Mouse (Mus musculus) erythroblast, adult 5-6 weeks (primary cell): ENCODE data around the gene Kif21a. TPM values are rescaled to one million over a fixed set of nuclear protein-coding genes. Genes with fewer than 3 reads are reported as not detected.

Source experiments
- ATAC-seq: replicated peaks from 2 replicates; pipeline ENCODE4 v1.8.0; 2016; ENCODE audit warnings: moderate number of reproducible peaks, mild to moderate bottlenecking, moderate TSS enrichment, inconsistent platforms; ENCODE audit not compliant: poor library complexity, low FRiP score, severe bottlenecking
- total RNA-seq, 2 experiments: library from RNA; stranded (forward) in 1 of 2; stranded (reverse) in 1 of 2; fragments of 150-400 nt in 1 of 2; fragments of 200-764, 138-1000 nt in 1 of 2; gene quantifications; 2 replicates each; pipeline versions ENCODE4 v1.2.3 to v1.2.4; 2015 to 2017; ENCODE audit warnings: low replicate concordance in 2 of 2

Kif21a gene
- total RNA-seq, 2 experiments from 2014 or later: not detected

GRCm38 (mm10) chr15:90962548-90962947, 87.2 kb downstream of the Kif21a start:
- ATAC-seq: no peak

- no peak for ATAC-seq
Measured at GRCm38 (mm10) chr15:90960831-90961554, 88.8 kb downstream of the Kif21a start.

GRCm38 (mm10) chr15:90951383-90951782, 98.4 kb downstream of the Kif21a start:
- ATAC-seq: no peak

GRCm38 (mm10) chr15:90938469-90938868, 111.3 kb downstream of the Kif21a start:
- ATAC-seq: no peak

GRCm38 (mm10) chr15:90935579-90935978, 114.2 kb downstream of the Kif21a start:
- ATAC-seq: no peak

- no peak for ATAC-seq
Measured at GRCm38 (mm10) chr15:90931451-90931850, 118.3 kb downstream of the Kif21a start.

- no peak for ATAC-seq
Measured at GRCm38 (mm10) chr15:90929043-90929442, 120.7 kb downstream of the Kif21a start.

GRCm38 (mm10) chr15:90896480-90896879, 153.3 kb downstream of the Kif21a start:
- no peak for ATAC-seq

GRCm38 (mm10) chr15:90887466-90887865, 162.3 kb downstream of the Kif21a start:
- no peak for ATAC-seq

Other genes with a start within 250 kb of the Kif21a start
- 9.8 and 29.2 TPM in 2 replicates for gene Abcd2, start 141.9 kb upstream of the Kif21a start, total RNA-seq (2015; ENCODE audit: low replicate concordance)
- 9.7 and 18.4 TPM in 2 replicates for gene Abcd2, start 141.9 kb upstream of the Kif21a start, total RNA-seq (2017; ENCODE audit: low replicate concordance)
- gene CN725425, start 149.5 kb upstream of the Kif21a start, total RNA-seq (2015; ENCODE audit: low replicate concordance): not detected in 2 replicates
- not detected in 2 replicates for gene CN725425, start 149.5 kb upstream of the Kif21a start, total RNA-seq (2017; ENCODE audit: low replicate concordance)